Mouse (Mus musculus) intestine, embryonic 14.5 days (tissue): ENCODE data around the gene Ruvbl2. TPM values are rescaled to one million over a fixed set of nuclear protein-coding genes. Genes with fewer than 3 reads are reported as not detected.

Source experiments
- ATAC-seq: fragments of 200-750 bp; cut with Nextera tagmentation; replicated peaks from 2 replicates; pipeline ENCODE4 v1.8.0; 2017; ENCODE audit warnings: low read depth, moderate number of reproducible peaks, moderate TSS enrichment, moderate library complexity; ENCODE audit not compliant: low FRiP score, low TSS enrichment
- DNase-seq: peaks from one replicate; pipeline ENCODE4 v3.0.0-alpha.2; 2018; ENCODE audit warnings: low spot score
- H3K27ac ChIP-seq: fragments of 300-500 bp; sonication (generic); 2 replicates; pipeline ENCODE4 v1.5.1; 2014; ENCODE audit warnings: low read depth, mild to moderate bottlenecking, control low read depth
- H3K27me3 ChIP-seq: fragments of 300-500 bp; sonication (generic); replicated peaks from 2 replicates; pipeline ENCODE4 v1.6.1; 2014; ENCODE audit warnings: low read length, control low read depth; ENCODE audit not compliant: control insufficient read depth, insufficient read depth
- H3K36me3 ChIP-seq: fragments of 300-500 bp; sonication (generic); 2 replicates; pipeline ENCODE4 v1.6.1; 2014; ENCODE audit warnings: low read length, control low read depth; ENCODE audit not compliant: control insufficient read depth, insufficient read depth
- H3K4me1 ChIP-seq: fragments of 300-500 bp; sonication (generic); replicated peaks from 2 replicates; pipeline ENCODE4 v1.6.1; 2014; ENCODE audit warnings: low read length, control low read depth, mixed read lengths; ENCODE audit not compliant: control insufficient read depth, insufficient read depth
- H3K4me2 ChIP-seq: fragments of 300-500 bp; sonication (generic); 2 replicates; pipeline ENCODE4 v1.6.1; 2014; ENCODE audit warnings: low read length
- H3K4me3 ChIP-seq: fragments of 300-500 bp; sonication (generic); 2 replicates; pipeline ENCODE4 v1.5.1; 2014; ENCODE audit warnings: low read depth, low read length, control low read depth, mixed read lengths
- H3K9ac ChIP-seq: fragments of 300-500 bp; sonication (generic); 2 replicates; pipeline ENCODE4 v1.6.1; 2014; ENCODE audit warnings: mild to moderate bottlenecking, low read length
- H3K9me3 ChIP-seq: fragments of 300-500 bp; sonication (generic); 2 replicates; pipeline ENCODE4 v1.6.1; 2016; ENCODE audit warnings: low read length, control low read depth; ENCODE audit not compliant: control insufficient read depth
- WGBS: fragments of 180-500 bp; shearing (Covaris S2); extraction: QIAGEN DNeasy Blood & Tissue Kit; methylation state at CpG from one replicate; pipeline ENCODE4 v1.1.7; 2014; 5-methylcytosine and 5-hydroxymethylcytosine counted together
- polyA plus RNA-seq: library from polyadenylated mRNA; unstranded; fragments of >200 nt; fragmentation: Nextera tagmentation; extraction: Ambion mirVana; gene quantifications from 2 replicates; pipeline ENCODE4 v1.2.1, GENCODE M21; 2014

Gene Ruvbl2
- polyA plus RNA-seq, 1 experiment from 2014 or later, result 164 TPM

DNA sequence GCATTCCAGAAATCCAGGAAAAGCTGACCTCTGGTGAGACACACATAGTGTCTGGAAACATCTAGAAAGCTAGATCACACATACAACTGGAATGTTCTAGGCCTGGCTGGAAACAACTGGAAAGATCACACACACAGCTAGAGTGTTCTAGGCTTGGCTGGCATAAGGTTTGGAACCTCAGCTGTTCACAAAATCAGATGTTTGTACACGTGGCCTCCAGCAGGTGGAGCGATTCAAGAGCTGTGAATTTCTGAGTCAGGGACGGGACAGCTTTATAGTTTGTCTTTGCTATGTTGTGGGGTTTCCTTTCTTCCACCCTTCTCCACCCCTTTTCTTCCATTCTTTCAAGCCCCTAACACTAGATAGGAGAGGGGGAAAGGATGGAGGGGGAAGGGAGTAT is 39.1 kb upstream of the Ruvbl2 start:
- Histone ChIP-seq H3K4me3 (no peak overlapping the region), H3K27me3 (no peaks in the 10 kb centered on the region), H3K36me3 (no peaks in the 10 kb centered on the region), H3K9ac (no peak overlapping the region), H3K4me2 (no peak overlapping the region), H3K9me3 (no peaks in the 10 kb centered on the region), H3K27ac (no peak overlapping the region), H3K4me1 (no peaks in the 10 kb centered on the region)
- WGBS, result 14% methylated on average over 3 of the region's 3 CpGs
- no peak for ATAC-seq
- DNase-seq, result peak; percentile 73

GRCm38 (mm10) chr7:45476453-45476852 is 38.6 kb upstream of the Ruvbl2 start:
- no peak for ATAC-seq

GRCm38 (mm10) chr7:45475291-45475969 is 37.5 kb upstream of the Ruvbl2 start:
- peak overlapping the region; percentile 15; the same call in 1 of the 2 replicates for H3K4me3 ChIP-seq
- no peaks in the 10 kb centered on the region for H3K4me1 ChIP-seq
- 58% methylated on average over 16 of the region's 16 CpGs for WGBS
- H3K9me3 ChIP-seq, result no peaks in the 10 kb centered on the region
- no peaks in the 10 kb centered on the region for H3K27me3 ChIP-seq
- peak overlapping the region; percentile 39 for H3K4me2 ChIP-seq
- ATAC-seq, result peak; percentile 41; the same call in 1 of the 2 replicates
- H3K36me3 ChIP-seq, result no peaks in the 10 kb centered on the region
- H3K9ac ChIP-seq, result 0 out of 2 replicates have a peak overlapping the region, but pooled peaks have one; percentile 10
- no peak for DNase-seq
- 0 out of 2 replicates have a peak overlapping the region, but pooled peaks have one; percentile 11 for H3K27ac ChIP-seq

More at GRCm38 (mm10) chr7:45476453-45476852, 38.6 kb upstream of the Ruvbl2 start:
- H3K27ac ChIP-seq, result no peak overlapping the region
- H3K9me3 ChIP-seq, result no peaks in the 10 kb centered on the region
- H3K4me3 ChIP-seq, result no peak overlapping the region
- no peaks in the 10 kb centered on the region for H3K27me3 ChIP-seq
- 58% methylated on average over 1 of the region's 1 CpGs for WGBS
- H3K9ac ChIP-seq, result no peak overlapping the region
- H3K4me1 ChIP-seq, result no peaks in the 10 kb centered on the region
- no peaks in the 10 kb centered on the region for H3K36me3 ChIP-seq
- H3K4me2 ChIP-seq, result no peak overlapping the region
- DNase-seq, result no peak

DNA sequence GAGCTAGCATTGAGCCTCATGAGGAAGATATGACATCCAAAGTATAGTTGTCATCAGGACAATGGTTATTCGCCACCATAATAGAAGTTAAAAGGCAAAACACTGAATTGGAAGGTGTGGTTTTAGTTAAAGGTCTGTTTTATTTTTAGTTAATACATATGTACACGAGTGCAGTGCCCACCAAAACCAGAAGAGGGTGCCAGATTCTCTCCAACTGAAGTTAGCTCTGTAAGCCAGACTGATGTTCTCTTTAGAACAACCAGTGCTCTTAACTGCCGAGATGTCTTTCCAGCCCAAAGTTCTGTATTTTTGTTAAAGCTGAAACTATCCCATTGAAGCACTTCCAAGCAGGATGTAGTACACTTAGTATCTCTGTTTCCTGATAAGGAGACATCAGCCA is 33.0 kb upstream of the Ruvbl2 start:
- Histone ChIP-seq H3K4me1 (peaks cover 8% of the 10 kb centered on the region), H3K4me3 (no peak overlapping the region), H3K9ac (no peak overlapping the region), H3K4me2 (no peak overlapping the region), H3K27me3 (no peaks in the 10 kb centered on the region), H3K36me3 (no peaks in the 10 kb centered on the region), H3K9me3 (no peaks in the 10 kb centered on the region), H3K27ac (no peak overlapping the region)
- ATAC-seq, result no peak
- 7% methylated on average over 3 of the region's 3 CpGs for WGBS
- peak; percentile 87 for DNase-seq

- Histone ChIP-seq H3K36me3 (peaks cover 29% of the 10 kb centered on the region), H3K4me1 (peaks cover 15% of the 10 kb centered on the region), H3K9ac (no peak overlapping the region), H3K27me3 (no peaks in the 10 kb centered on the region), H3K4me2 (peak overlapping the region; percentile 71), H3K4me3 (peak overlapping the region; percentile 76), H3K9me3 (no peaks in the 10 kb centered on the region), H3K27ac (no peak overlapping the region)
- 29% methylated on average over 7 of the region's 7 CpGs for WGBS
- no peak; the same call in 1 of the 2 replicates for ATAC-seq
- no peak for DNase-seq
Observed at GRCm38 (mm10) chr7:45467090-45467670, 29.3 kb upstream of the Ruvbl2 start.

DNA sequence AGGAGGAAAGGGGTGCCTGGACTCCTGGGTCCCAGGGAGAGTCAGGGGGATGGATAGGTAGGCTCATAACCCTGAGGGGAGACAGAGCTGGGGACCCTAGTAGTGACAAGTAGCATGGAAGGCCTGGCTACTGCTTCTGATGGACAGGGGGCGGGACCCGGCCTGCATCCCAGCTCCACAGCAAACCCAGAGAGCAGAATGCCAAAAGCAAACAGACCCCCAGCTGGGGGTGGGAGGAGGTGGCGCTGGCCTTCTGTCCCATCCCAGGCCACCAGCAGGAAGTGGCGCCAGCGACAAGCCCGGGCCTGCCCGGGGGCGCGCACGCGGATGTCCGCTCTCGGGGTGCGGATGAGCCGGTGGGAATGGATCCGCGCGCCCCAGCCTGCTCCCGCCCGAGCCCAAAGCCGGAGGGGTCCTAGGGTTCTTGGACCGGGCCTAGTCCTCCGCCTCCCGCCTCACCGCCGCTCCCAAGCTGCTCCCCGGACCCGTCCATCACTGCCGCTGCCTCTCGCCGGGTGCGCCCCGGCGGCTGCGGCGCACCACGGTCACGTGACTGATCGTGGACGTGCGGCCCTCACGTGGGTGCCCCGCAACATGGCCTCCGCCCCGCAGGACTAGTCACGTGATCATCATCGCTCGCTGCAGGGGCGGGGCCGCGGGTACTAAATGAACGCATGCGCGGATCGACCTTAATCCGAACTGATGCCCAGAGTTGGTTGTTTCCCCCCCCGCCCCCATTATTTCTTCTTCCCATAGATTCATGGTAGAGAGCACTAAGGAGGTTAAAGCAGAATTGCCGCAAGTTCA is 28.6 kb upstream of the Ruvbl2 start, which contains the start of gene Bax:
Gene Bax, minus strand, starts transcription at position 616 of the 807 bp plus-strand sequence.
- Histone ChIP-seq H3K36me3 (peaks cover 29% of the 10 kb centered on the region), H3K9me3 (no peaks in the 10 kb centered on the region), H3K27me3 (no peaks in the 10 kb centered on the region), H3K4me3 (peak within 1 kb of the TSS; percentile 76), H3K4me2 (peak within 1 kb of the TSS; percentile 89), H3K9ac (peak within 1 kb of the TSS; percentile 78), H3K4me1 (peaks cover 22% of the 10 kb centered on the region), H3K27ac (peak within 1 kb of the TSS; percentile 39)
- WGBS, result under 1% methylated on average over 52 of the region's 58 CpGs
- DNase-seq (peak; percentile 94), ATAC-seq (peak; percentile 74)

- H3K9me3 ChIP-seq, result no peaks in the 10 kb centered on the region
- H3K27me3 ChIP-seq, result no peaks in the 10 kb centered on the region
- peak overlapping the region; percentile 78 for H3K9ac ChIP-seq
- H3K36me3 ChIP-seq, result peaks cover 29% of the 10 kb centered on the region
- DNase-seq (no peak), ATAC-seq (no peak)
- H3K27ac ChIP-seq, result 0 out of 2 replicates have a peak overlapping the region, but pooled peaks have one; percentile 39
- 76% methylated on average over 9 of the region's 9 CpGs for WGBS
- H3K4me2 ChIP-seq, result peak overlapping the region; percentile 89
- peak overlapping the region; percentile 76 for H3K4me3 ChIP-seq
- H3K4me1 ChIP-seq, result peaks cover 29% of the 10 kb centered on the region
Observed at GRCm38 (mm10) chr7:45465549-45465948, 27.7 kb upstream of the Ruvbl2 start.

DNA sequence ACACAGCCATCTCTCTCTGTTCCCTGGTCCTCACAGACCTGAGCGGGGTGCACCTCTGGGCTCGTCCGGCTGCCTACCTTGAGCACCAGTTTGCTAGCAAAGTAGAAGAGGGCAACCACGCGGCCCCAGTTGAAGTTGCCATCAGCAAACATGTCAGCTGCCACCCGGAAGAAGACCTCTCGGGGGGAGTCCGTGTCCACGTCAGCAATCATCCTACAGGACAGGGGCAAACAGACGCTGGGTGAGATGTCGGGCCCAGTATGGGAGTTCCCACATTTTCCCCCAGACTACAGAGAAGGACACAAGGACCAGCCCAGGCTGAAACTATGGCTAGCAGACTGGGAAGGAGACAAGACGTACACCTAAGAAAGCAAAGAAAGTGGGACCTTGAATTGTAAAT is 27.2 kb upstream of the Ruvbl2 start:
- Histone ChIP-seq H3K4me3 (0 out of 2 replicates have a peak overlapping the region, but pooled peaks have one; percentile 76), H3K4me2 (no peak overlapping the region), H3K9me3 (no peaks in the 10 kb centered on the region), H3K9ac (no peak overlapping the region), H3K27ac (no peak overlapping the region), H3K4me1 (peaks cover 34% of the 10 kb centered on the region), H3K27me3 (no peaks in the 10 kb centered on the region), H3K36me3 (peaks cover 29% of the 10 kb centered on the region)
- 95% methylated on average over 12 of the region's 12 CpGs for WGBS
- DNase-seq, result no peak
- no peak for ATAC-seq
